Mouse (Mus musculus): ENCODE data around the gene Mrpl45.

Mrpl45 gene

GRCm38 (mm10) chr11:97284854-97285253 is 30.7 kb upstream of the Mrpl45 start:
- no peak for DNase-seq (ENCODE audit: low read depth, low spot score)
- Histone ChIP-seq H3K27me3 (ENCODE audit: control insufficient read depth, insufficient read depth, low read length, poor library complexity, severe bottlenecking) (no peaks in the 10 kb centered on the region), H3K36me3 (ENCODE audit: control insufficient read depth, insufficient read depth, low read length, poor library complexity, severe bottlenecking) (no peaks in the 10 kb centered on the region)

DNA sequence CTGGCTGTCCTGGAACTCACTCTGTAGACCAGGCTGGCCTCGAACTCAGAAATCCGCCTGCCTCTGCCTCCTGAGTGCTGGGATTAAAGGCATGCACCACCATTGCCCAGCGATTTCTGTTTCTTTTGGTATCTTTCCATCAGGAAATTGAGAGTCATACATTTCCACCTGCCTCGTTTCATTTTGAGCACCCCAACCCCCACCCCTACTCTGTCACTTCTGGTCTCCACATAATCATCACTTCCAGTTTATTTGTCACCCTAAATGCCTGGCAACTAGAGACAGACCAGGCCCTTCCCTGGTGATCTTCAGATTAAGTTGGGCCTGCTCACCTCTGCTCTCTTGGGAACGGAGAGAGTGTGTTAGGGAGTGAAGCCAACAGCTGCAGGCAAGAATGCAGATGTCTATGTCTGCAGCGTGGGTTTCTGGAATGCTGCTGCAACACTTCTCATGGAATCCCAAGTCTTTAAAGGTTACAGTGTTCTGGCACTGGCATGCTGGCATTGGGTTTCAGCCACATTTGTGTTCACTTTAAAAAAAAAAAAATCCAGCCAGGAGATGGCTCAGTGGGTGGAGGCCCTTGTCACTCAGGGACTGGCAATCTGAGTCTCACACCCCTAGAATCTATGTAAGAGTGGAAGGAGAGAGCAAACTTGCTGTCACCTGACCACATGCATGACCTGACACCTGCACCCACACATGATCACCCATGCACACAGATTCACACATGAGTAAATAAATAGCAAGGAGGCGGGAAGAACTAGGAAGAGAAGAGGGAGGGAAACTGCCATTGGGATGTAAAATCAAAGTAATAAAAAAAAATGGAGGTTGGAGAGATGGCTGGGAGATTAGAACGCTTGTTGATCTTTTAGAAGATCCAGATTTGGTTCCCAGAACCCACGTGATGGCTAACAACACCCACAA is 29.4 kb upstream of the Mrpl45 start:
- no peak for DNase-seq (ENCODE audit: low read depth, low spot score)
- Histone ChIP-seq H3K36me3 (ENCODE audit: control insufficient read depth, insufficient read depth, low read length, poor library complexity, severe bottlenecking) (no peaks in the 10 kb centered on the region), H3K27me3 (ENCODE audit: control insufficient read depth, insufficient read depth, low read length, poor library complexity, severe bottlenecking) (no peaks in the 10 kb centered on the region)

GRCm38 (mm10) chr11:97286973-97287372 is 28.5 kb upstream of the Mrpl45 start:
- no peak for DNase-seq (ENCODE audit: low read depth, low spot score)
- H3K27me3 ChIP-seq (ENCODE audit: control insufficient read depth, insufficient read depth, low read length, poor library complexity, severe bottlenecking): no peaks in the 10 kb centered on the region
- H3K36me3 ChIP-seq (ENCODE audit: control insufficient read depth, insufficient read depth, low read length, poor library complexity, severe bottlenecking): no peaks in the 10 kb centered on the region

DNA sequence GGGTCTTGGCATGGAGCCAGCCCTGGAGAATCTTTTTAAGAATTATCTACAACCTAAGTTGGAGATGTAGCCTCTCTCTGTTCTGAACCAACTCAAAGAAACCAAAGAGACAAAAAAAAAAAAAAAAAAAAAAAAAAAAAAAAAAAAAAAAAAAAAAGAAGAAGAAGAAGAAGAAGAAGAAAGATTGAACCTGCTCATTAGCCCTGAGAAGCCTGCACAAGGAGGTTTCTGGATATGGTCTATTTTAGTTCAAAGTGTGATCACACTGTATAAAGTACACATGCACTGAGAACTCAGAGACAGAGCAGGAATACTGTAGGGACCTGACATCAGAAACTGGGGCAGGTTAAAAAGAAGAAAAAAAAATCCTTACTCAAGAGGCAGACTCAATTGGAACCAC is 27.9 kb upstream of the Mrpl45 start:
- H3K27me3 ChIP-seq (ENCODE audit: control insufficient read depth, insufficient read depth, low read length, poor library complexity, severe bottlenecking): no peaks in the 10 kb centered on the region
- DNase-seq (ENCODE audit: low read depth, low spot score): no peak
- H3K36me3 ChIP-seq (ENCODE audit: control insufficient read depth, insufficient read depth, low read length, poor library complexity, severe bottlenecking): no peaks in the 10 kb centered on the region

DNA sequence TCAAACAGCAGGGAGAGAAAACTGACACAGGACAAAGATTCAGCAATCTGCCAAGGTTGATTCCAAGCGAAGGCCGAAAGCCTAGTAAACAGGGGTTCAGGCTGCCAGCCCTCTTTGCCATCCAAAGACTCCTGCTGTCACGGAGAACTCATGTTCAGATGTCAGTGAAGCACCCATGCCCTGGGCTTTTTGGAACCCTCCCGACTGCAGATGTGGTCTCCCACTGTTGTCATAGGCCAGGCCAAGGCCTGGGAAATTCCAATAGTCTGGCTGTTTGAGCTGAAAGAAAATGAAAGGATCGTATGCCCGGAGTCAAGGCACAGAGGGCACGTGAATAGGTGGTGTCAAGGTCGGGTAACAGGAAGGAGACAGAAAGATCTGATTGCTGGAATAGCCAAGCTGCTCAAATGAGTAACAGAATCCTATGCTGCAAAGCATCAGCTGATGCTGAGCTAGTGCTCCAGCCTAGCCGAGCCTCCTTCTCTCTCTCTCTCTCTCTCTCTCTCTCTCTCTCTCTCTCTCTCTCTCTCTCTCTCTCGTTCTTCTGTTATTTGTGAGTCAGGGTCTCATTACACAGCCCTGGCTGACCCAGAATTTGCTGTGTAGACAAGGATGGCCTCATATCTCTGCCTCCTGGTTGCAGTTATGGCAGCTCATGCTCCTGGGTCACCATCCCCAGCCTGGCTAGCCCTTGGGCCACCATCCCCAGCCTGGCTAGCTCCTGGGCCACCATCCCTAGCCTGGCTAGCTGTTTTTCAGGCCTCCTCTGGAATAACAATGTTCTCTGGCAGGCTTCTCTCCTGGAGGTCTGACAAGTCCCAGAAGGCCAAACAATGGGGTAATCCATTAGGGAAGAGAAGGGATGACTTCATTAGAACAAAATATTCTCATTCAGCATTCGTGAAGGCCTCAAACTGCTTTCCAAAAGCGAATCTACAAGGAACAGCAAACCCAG is 26.0 kb upstream of the Mrpl45 start:
- Histone ChIP-seq H3K36me3 (ENCODE audit: control insufficient read depth, insufficient read depth, low read length, poor library complexity, severe bottlenecking) (no peaks in the 10 kb centered on the region), H3K27me3 (ENCODE audit: control insufficient read depth, insufficient read depth, low read length, poor library complexity, severe bottlenecking) (no peaks in the 10 kb centered on the region)
- no peak for DNase-seq (ENCODE audit: low read depth, low spot score)

DNA sequence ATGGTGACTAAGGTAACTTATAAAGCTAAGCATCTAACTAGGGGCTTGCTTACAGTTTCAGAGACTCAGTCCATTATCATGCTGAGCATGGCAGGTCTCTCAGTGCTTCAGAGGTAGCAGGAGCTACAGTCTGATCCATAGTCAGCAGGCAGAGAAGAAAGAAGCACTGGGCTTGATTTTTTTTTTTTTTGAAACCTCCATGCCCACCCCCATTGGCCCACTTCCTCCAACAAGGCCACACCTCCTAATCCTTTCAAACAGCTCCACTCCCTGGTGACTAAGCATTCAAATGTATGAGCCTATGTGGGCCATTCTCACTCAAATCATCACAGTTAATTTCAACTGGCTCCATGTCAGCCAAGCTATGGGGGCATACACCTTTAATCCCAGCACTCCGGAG is 22.8 kb upstream of the Mrpl45 start:
- Histone ChIP-seq H3K36me3 (ENCODE audit: control insufficient read depth, insufficient read depth, low read length, poor library complexity, severe bottlenecking) (no peaks in the 10 kb centered on the region), H3K27me3 (ENCODE audit: control insufficient read depth, insufficient read depth, low read length, poor library complexity, severe bottlenecking) (no peaks in the 10 kb centered on the region)
- DNase-seq (ENCODE audit: low read depth, low spot score): no peak

- Histone ChIP-seq H3K27me3 (ENCODE audit: control insufficient read depth, insufficient read depth, low read length, poor library complexity, severe bottlenecking) (no peaks in the 10 kb centered on the region), H3K36me3 (ENCODE audit: control insufficient read depth, insufficient read depth, low read length, poor library complexity, severe bottlenecking) (no peaks in the 10 kb centered on the region)
- no peak for DNase-seq (ENCODE audit: low read depth, low spot score)
Measured at GRCm38 (mm10) chr11:97296542-97296941, 19.0 kb upstream of the Mrpl45 start.

- Histone ChIP-seq H3K36me3 (ENCODE audit: control insufficient read depth, insufficient read depth, low read length, poor library complexity, severe bottlenecking) (no peaks in the 10 kb centered on the region), H3K27me3 (ENCODE audit: control insufficient read depth, insufficient read depth, low read length, poor library complexity, severe bottlenecking) (no peaks in the 10 kb centered on the region)
- DNase-seq (ENCODE audit: low read depth, low spot score): no peak
Measured at GRCm38 (mm10) chr11:97299939-97300338, 15.6 kb upstream of the Mrpl45 start.

DNA sequence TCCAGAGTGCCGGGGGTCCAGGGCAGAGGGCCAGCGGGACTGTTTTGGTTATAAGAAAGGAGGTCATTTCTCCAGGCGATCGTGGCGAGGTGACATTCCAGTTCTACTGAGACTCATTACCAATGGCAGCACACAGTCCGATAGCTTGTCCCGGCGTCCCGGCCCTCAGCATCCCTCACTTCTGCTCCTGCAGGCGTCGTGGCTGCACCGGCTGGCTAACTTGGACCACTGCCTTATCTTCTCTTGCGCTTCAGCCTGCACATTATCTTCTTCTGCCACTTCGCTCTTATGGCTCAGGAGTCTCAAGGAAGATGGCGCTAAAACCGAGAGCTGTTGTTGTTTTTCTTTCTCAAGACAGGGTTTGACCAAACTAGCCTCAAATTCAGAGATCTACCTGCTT is 14.1 kb upstream of the Mrpl45 start:
- Histone ChIP-seq H3K27me3 (ENCODE audit: control insufficient read depth, insufficient read depth, low read length, poor library complexity, severe bottlenecking) (no peaks in the 10 kb centered on the region), H3K36me3 (ENCODE audit: control insufficient read depth, insufficient read depth, low read length, poor library complexity, severe bottlenecking) (no peaks in the 10 kb centered on the region)
- DNase-seq (ENCODE audit: low read depth, low spot score): no peak

GRCm38 (mm10) chr11:97302231-97302781 is 13.2 kb upstream of the Mrpl45 start:
- DNase-seq (ENCODE audit: low read depth, low spot score): no peak
- no peaks in the 10 kb centered on the region for H3K36me3 ChIP-seq (ENCODE audit: control insufficient read depth, insufficient read depth, low read length, poor library complexity, severe bottlenecking)
- H3K27me3 ChIP-seq (ENCODE audit: control insufficient read depth, insufficient read depth, low read length, poor library complexity, severe bottlenecking): no peaks in the 10 kb centered on the region

DNA sequence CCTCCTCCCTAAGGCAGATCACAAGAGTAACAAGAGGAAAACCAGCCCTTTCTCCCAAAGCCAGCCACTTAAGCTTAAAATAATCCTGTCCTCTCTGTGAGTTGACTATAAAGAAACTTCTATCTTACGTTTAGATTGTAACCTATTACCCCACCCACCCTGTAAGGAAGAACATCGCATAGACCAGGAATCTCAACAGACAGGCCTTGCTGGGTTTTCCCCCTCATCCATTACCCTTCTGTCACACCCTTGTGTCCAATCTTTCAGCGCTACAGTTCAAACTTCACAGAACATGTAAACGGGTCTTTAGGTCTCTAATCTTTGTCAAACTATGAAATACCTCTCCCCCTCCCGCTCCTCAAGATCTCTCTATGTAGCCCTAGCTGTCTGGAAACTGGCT is 10.9 kb upstream of the Mrpl45 start:
- Histone ChIP-seq H3K36me3 (ENCODE audit: control insufficient read depth, insufficient read depth, low read length, poor library complexity, severe bottlenecking) (no peaks in the 10 kb centered on the region), H3K27me3 (ENCODE audit: control insufficient read depth, insufficient read depth, low read length, poor library complexity, severe bottlenecking) (no peaks in the 10 kb centered on the region; the same call in 1 of the 2 replicates)
- DNase-seq (ENCODE audit: low read depth, low spot score): no peak

DNA sequence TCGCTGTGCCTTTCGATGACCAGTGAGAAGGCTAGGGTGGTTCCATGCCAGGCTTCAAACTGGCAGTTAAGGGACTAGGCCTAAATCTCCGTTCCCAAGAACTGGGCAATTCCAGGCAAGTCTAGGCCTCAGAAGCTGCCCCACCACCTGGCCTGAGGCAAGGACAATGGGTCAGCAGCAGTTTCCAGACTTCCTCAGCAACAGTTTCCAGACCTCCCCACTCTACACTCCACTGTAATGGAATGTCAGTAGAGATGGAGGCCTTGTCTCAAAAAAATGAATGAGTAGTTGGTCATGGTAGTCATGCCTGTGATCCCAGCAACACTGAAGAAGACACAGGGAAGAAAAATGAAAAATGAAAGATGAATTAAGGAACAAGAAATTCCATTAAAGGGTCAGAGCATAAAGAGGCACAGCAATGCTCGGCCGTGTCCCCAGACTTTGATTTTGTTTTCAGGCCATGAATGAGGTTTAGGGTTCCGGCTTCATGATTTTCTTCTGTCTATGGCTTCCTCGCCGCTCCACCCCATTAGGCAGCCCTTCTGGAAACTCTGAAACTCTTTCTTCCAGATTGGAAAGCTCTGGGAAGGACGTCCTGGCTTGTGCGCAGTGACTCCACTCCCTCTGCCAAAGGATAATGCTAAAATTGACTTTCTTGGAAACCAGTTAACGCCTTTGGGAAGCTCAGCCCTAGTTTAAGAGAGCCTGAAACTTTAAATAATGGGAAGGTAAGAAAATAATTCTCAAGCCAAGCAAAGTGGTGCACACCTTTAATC is 8.0 kb upstream of the Mrpl45 start:
- no peak for DNase-seq (ENCODE audit: low read depth, low spot score)
- Histone ChIP-seq H3K27me3 (ENCODE audit: control insufficient read depth, insufficient read depth, low read length, poor library complexity, severe bottlenecking) (no peaks in the 10 kb centered on the region; the same call in 1 of the 2 replicates), H3K36me3 (ENCODE audit: control insufficient read depth, insufficient read depth, low read length, poor library complexity, severe bottlenecking) (no peaks in the 10 kb centered on the region)

GRCm38 (mm10) chr11:97308806-97309450 is 6.6 kb upstream of the Mrpl45 start:
- H3K27me3 ChIP-seq (ENCODE audit: control insufficient read depth, insufficient read depth, low read length, poor library complexity, severe bottlenecking): no peaks in the 10 kb centered on the region; the same call in none of the 2 replicates
- DNase-seq (ENCODE audit: low read depth, low spot score): no peak
- H3K36me3 ChIP-seq (ENCODE audit: control insufficient read depth, insufficient read depth, low read length, poor library complexity, severe bottlenecking): no peaks in the 10 kb centered on the region

GRCm38 (mm10) chr11:97309451-97309836 is 6.1 kb upstream of the Mrpl45 start:
- peak; percentile 26 for DNase-seq (ENCODE audit: low read depth, low spot score)
- Histone ChIP-seq H3K36me3 (ENCODE audit: control insufficient read depth, insufficient read depth, low read length, poor library complexity, severe bottlenecking) (no peaks in the 10 kb centered on the region), H3K27me3 (ENCODE audit: control insufficient read depth, insufficient read depth, low read length, poor library complexity, severe bottlenecking) (no peaks in the 10 kb centered on the region; the same call in none of the 2 replicates)

Measured in splenic B cell, adult 2 months (primary cell).